Mouse (Mus musculus) ovary, adult 18-20 months (tissue): ENCODE data around the gene Mthfd1.

ENCODE experiments used
- DNase-seq: peaks from one replicate; pipeline ENCODE4 v3.0.0; 2022; ENCODE audit warnings: low spot score, mixed read lengths

Gene Mthfd1

GRCm38 (mm10) chr12:76263876-76264275 lies 8.8 kb downstream of the Mthfd1 start:
- DNase-seq, result no peak

GRCm38 (mm10) chr12:76264325-76264965 lies 9.3 kb downstream of the Mthfd1 start:
- DNase-seq, result no peak

GRCm38 (mm10) chr12:76265001-76265400 lies 9.9 kb downstream of the Mthfd1 start:
- DNase-seq, result no peak

GRCm38 (mm10) chr12:76266875-76267274 lies 11.8 kb downstream of the Mthfd1 start:
- DNase-seq, result no peak

GRCm38 (mm10) chr12:76268686-76269085 lies 13.6 kb downstream of the Mthfd1 start:
- no peak for DNase-seq

GRCm38 (mm10) chr12:76269196-76269595 lies 14.1 kb downstream of the Mthfd1 start:
- no peak for DNase-seq

GRCm38 (mm10) chr12:76271516-76271915 lies 16.4 kb downstream of the Mthfd1 start:
- DNase-seq, result no peak

- no peak for DNase-seq
Observed at GRCm38 (mm10) chr12:76272610-76273524, 17.8 kb downstream of the Mthfd1 start.

GRCm38 (mm10) chr12:76278209-76278608 lies 23.1 kb downstream of the Mthfd1 start:
- DNase-seq, result no peak

GRCm38 (mm10) chr12:76280556-76280955 lies 25.5 kb downstream of the Mthfd1 start:
- DNase-seq, result no peak

- no peak for DNase-seq
Observed at GRCm38 (mm10) chr12:76281111-76281660, 26.1 kb downstream of the Mthfd1 start.

- peak; percentile 59 for DNase-seq
Observed at GRCm38 (mm10) chr12:76282132-76282531, 27.0 kb downstream of the Mthfd1 start.

GRCm38 (mm10) chr12:76282532-76283173 lies 27.6 kb downstream of the Mthfd1 start:
- no peak for DNase-seq

- no peak for DNase-seq
Observed at GRCm38 (mm10) chr12:76285418-76285817, 30.3 kb downstream of the Mthfd1 start.

GRCm38 (mm10) chr12:76287986-76288385 lies 32.9 kb downstream of the Mthfd1 start:
- DNase-seq, result no peak

- DNase-seq, result no peak
Observed at GRCm38 (mm10) chr12:76288494-76288893, 33.4 kb downstream of the Mthfd1 start.

- DNase-seq, result no peak
Observed at GRCm38 (mm10) chr12:76289428-76289827, 34.3 kb downstream of the Mthfd1 start.

- no peak for DNase-seq
Observed at GRCm38 (mm10) chr12:76290271-76290670, 35.2 kb downstream of the Mthfd1 start.

- no peak for DNase-seq
Observed at GRCm38 (mm10) chr12:76293192-76293591, 38.1 kb downstream of the Mthfd1 start.

GRCm38 (mm10) chr12:76297830-76298229 lies 42.7 kb downstream of the Mthfd1 start:
- no peak for DNase-seq

GRCm38 (mm10) chr12:76299361-76299906 lies 44.3 kb downstream of the Mthfd1 start:
- DNase-seq, result no peak

- no peak for DNase-seq
Observed at GRCm38 (mm10) chr12:76300367-76300766, 45.3 kb downstream of the Mthfd1 start.
